Mouse (Mus musculus) liver, postnatal 0 days (tissue): ENCODE measurements at regions not wholly inside any gene's neighbourhood (a gene's known extent, or its start where the extent isn't known, plus 50 kb on each side); places are given as distances from the start of the nearest gene placed in this dataset.

Experiments
- ATAC-seq: fragments of 200-750 bp; cut with Nextera tagmentation; 2 replicates; pipeline ENCODE4 v1.8.0; 2017; ENCODE audit warnings: mild to moderate bottlenecking, moderate library complexity
- DNase-seq: peaks from one replicate; pipeline ENCODE4 v3.0.0-alpha.2; 2016
- H3K27ac ChIP-seq: fragments of 300-500 bp; sonication (generic); 2 replicates; pipeline ENCODE4 v1.5.1; 2014; ENCODE audit warnings: antibody characterized with exemption, moderate library complexity, mild to moderate bottlenecking, low read depth
- H3K27me3 ChIP-seq: fragments of 300-500 bp; sonication (generic); 2 replicates; pipeline ENCODE4 v1.6.1; 2014; ENCODE audit warnings: low read length, control low read depth, mixed read lengths; ENCODE audit not compliant: insufficient read depth
- H3K36me3 ChIP-seq: fragments of 300-500 bp; sonication (generic); replicated peaks from 2 replicates; pipeline ENCODE4 v1.6.1; 2014; ENCODE audit warnings: mild to moderate bottlenecking, control low read depth, low read length, moderate library complexity, mixed read lengths; ENCODE audit not compliant: insufficient read depth
- H3K4me1 ChIP-seq: fragments of 300-500 bp; sonication (generic); 2 replicates; pipeline ENCODE4 v1.6.1; 2014; ENCODE audit warnings: antibody characterized with exemption, mild to moderate bottlenecking, control low read depth; ENCODE audit not compliant: insufficient read depth
- H3K4me2 ChIP-seq: fragments of 300-500 bp; sonication (generic); 2 replicates; pipeline ENCODE4 v1.6.1; 2014; ENCODE audit warnings: low read depth, mild to moderate bottlenecking, low read length, moderate library complexity, mixed read lengths
- H3K4me3 ChIP-seq: fragments of 300-500 bp; sonication (generic); 2 replicates; pipeline ENCODE4 v1.5.1; 2014; ENCODE audit warnings: low read depth, low read length
- H3K9ac ChIP-seq: fragments of 300-500 bp; sonication (generic); replicated peaks from 2 replicates; pipeline ENCODE4 v1.6.1; 2014; ENCODE audit warnings: mild to moderate bottlenecking, moderate library complexity
- H3K9me3 ChIP-seq: fragments of 300-500 bp; sonication (generic); 2 replicates; pipeline ENCODE4 v1.6.1; 2016; ENCODE audit warnings: mild to moderate bottlenecking, control low read depth, low read length, mixed read lengths
- CTCF ChIP-seq: sonication (generic); IDR thresholded peaks from 2 replicates; pipeline ENCODE4 v1.5.1; 2016; ENCODE audit warnings: antibody characterized with exemption, low read depth
- EP300 ChIP-seq: IDR thresholded peaks from 2 replicates; pipeline ENCODE4 v1.6.1; 2016; ENCODE audit warnings: antibody characterized with exemption, low read depth, mild to moderate bottlenecking
- WGBS: fragments of 180-500 bp; shearing (Covaris S2); extraction: QIAGEN DNeasy Blood & Tissue Kit; methylation state at CpG from one replicate; pipeline ENCODE4 v1.1.7; 2014; ENCODE audit not compliant: insufficient replicate concordance; 5-methylcytosine and 5-hydroxymethylcytosine counted together

GRCm38 (mm10) chr2:133429369-133430062 is 122.4 kb upstream of the Bmp2 start:
- 68% methylated on average over 2 of the region's 2 CpGs for WGBS
- Histone ChIP-seq H3K4me3 (no peak overlapping the region), H3K27me3 (no peaks in the 10 kb centered on the region), H3K4me2 (no peak overlapping the region), H3K9ac (no peak overlapping the region), H3K9me3 (no peaks in the 10 kb centered on the region), H3K36me3 (no peaks in the 10 kb centered on the region), H3K27ac (no peak overlapping the region; the same call in 1 of the 2 replicates), H3K4me1 (peaks cover 32% of the 10 kb centered on the region)
- no peak for TF ChIP-seq CTCF
- peak; percentile 87 for TF ChIP-seq EP300
- DNase-seq, result peak; percentile 28
- peak; percentile 80 for ATAC-seq

- Histone ChIP-seq H3K9me3 (no peaks in the 10 kb centered on the region), H3K9ac (no peak overlapping the region), H3K4me1 (peaks cover 22% of the 10 kb centered on the region), H3K27me3 (no peaks in the 10 kb centered on the region), H3K4me2 (no peak overlapping the region), H3K36me3 (no peaks in the 10 kb centered on the region), H3K27ac (peak overlapping the region; percentile 46; the same call in 1 of the 2 replicates), H3K4me3 (no peak overlapping the region)
- TF ChIP-seq EP300 (peak; percentile 81), CTCF (peak; percentile 66)
- WGBS, result 25% methylated on average over 4 of the region's 4 CpGs
- ATAC-seq, result peak; percentile 68
- DNase-seq, result peak; percentile 49
These were observed 121.1 kb upstream of the Bmp2 start for GRCm38 (mm10) chr2:133430741-133431438.

- no peak overlapping the region for H3K4me3 ChIP-seq
- H3K4me1 ChIP-seq, result peaks cover 13% of the 10 kb centered on the region
- no peaks in the 10 kb centered on the region for H3K36me3 ChIP-seq
- no peak overlapping the region for H3K4me2 ChIP-seq
- no peak overlapping the region for H3K27ac ChIP-seq
- 0 out of 2 replicates have a peak, but pooled peaks have one; percentile 10 for ATAC-seq
- H3K27me3 ChIP-seq, result no peaks in the 10 kb centered on the region
- no peak overlapping the region for H3K9ac ChIP-seq
- H3K9me3 ChIP-seq, result no peaks in the 10 kb centered on the region
- DNase-seq, result no peak
- 74% methylated on average over 10 of the region's 10 CpGs for WGBS
- no peak for TF ChIP-seq EP300
These were observed 119.7 kb upstream of the Bmp2 start for GRCm38 (mm10) chr2:133432141-133432813.

- 62% methylated on average over 22 of the region's 22 CpGs for WGBS
- no peaks in the 10 kb centered on the region for H3K27me3 ChIP-seq
- no peak for ATAC-seq
- no peaks in the 10 kb centered on the region; the same call in 1 of the 2 replicates for H3K4me1 ChIP-seq
- no peak overlapping the region for H3K4me2 ChIP-seq
- H3K9ac ChIP-seq, result no peak overlapping the region
- no peak for DNase-seq
- H3K36me3 ChIP-seq, result no peaks in the 10 kb centered on the region
- no peaks in the 10 kb centered on the region for H3K9me3 ChIP-seq
- TF ChIP-seq EP300 (no peak), CTCF (no peak)
- no peak overlapping the region for H3K4me3 ChIP-seq
- H3K27ac ChIP-seq, result no peak overlapping the region
These were observed 114.8 kb upstream of the Bmp2 start for GRCm38 (mm10) chr2:133436913-133437843.

- H3K9ac ChIP-seq, result no peak overlapping the region
- H3K27me3 ChIP-seq, result no peaks in the 10 kb centered on the region
- ATAC-seq, result no peak
- H3K27ac ChIP-seq, result no peak overlapping the region
- 70% methylated on average over 4 of the region's 4 CpGs for WGBS
- no peaks in the 10 kb centered on the region for H3K36me3 ChIP-seq
- no peak for DNase-seq
- no peaks in the 10 kb centered on the region for H3K9me3 ChIP-seq
- TF ChIP-seq EP300 (no peak), CTCF (no peak)
- H3K4me1 ChIP-seq, result no peaks in the 10 kb centered on the region
- H3K4me3 ChIP-seq, result no peak overlapping the region
- H3K4me2 ChIP-seq, result no peak overlapping the region
These were observed 113.9 kb upstream of the Bmp2 start for GRCm38 (mm10) chr2:133438018-133438417.
